Mouse (Mus musculus): ENCODE measurements around the gene Ipmk.

Gene Ipmk

DNA sequence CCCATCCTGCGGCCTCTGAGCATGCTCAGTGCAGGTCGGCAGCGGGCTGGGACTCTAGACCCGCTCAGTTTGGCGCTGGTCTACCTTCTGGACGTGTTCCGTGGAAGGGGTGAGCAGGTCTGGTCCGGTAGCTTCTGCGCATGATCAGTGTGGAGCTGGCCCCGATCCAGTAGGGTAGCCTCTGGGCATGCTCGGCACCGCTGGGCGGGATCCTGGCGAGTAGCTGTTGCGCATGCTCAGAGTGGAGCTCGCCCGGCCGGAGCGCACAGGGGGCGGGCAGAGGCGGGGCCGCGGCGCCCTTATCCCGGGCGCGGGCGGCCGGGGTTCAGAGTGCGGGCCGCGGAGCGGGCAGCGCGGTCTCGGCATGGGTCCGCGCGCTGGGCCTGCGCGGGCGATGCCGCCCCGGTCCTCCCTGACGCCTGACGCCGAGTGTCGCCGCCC, at the start of gene Ipmk:
TSS of gene Ipmk (plus strand) at position 255 of the 441 bp plus-strand sequence.
- peak; percentile 89 for DNase-seq (ENCODE audit: extremely low read depth, low read depth)

DNA sequence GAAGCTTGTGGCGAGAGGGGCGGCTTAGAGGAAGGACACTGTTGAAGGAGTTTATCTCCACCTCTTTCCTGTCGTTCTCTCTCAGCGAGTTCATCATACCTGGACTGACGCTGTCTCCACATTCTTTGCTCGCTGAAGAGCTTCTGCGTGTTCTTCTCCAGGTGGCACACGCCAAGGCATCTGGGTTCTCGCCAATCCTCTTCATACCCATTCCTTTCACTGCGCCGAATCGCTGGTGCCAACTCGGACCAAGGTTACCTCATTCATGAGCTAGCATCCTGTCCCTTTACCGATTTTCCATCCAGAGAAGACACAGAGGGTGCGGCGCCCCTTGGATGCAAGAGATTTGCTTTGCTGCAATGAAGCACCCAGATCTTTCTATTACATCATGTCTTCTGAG, 47.4 kb upstream of the Ipmk start:
- no peak for DNase-seq (ENCODE audit: extremely low read depth, low read depth)

DNA sequence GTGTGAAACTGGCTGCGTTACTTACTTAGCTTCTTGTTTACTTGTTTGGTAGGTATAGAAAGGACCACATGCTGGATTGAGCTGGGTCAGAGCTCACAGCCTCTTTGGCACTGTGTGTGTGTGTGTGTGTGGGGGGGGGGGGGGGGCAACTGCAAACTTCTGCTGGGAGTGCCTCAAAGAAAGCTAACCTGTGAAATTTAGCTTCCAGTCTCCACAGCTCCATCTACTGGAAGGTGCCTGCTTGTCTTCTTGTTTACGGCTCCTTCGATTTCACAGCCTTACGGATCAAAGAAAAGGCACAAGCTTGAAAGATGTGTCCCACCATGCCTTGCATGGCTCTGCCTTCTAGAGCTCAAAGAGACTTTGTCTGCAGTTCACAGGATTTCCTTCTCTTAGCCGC, 45.1 kb upstream of the Ipmk start:
- DNase-seq (ENCODE audit: extremely low read depth, low read depth): no peak

DNA sequence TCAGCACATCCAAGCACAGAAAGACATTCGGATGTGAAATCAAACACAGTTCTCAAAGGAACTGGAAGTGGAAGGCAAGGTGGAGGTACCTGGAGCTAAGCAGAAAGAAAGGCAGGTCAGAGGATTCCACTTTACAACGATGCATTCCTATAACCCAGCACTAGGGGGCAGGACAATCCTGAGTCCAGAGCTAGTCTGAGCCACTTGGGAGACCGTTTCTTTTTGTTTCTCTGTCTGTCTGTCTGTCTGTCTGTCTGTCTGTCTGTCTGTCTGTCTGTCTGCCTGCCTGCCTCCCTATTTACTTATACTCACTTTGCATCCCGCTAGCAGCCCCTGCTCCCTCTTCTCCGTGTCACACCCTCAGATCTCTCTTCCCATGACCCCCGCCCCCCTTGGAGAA, 41.4 kb upstream of the Ipmk start:
- peak; percentile 64 for DNase-seq (ENCODE audit: extremely low read depth, low read depth)

DNA sequence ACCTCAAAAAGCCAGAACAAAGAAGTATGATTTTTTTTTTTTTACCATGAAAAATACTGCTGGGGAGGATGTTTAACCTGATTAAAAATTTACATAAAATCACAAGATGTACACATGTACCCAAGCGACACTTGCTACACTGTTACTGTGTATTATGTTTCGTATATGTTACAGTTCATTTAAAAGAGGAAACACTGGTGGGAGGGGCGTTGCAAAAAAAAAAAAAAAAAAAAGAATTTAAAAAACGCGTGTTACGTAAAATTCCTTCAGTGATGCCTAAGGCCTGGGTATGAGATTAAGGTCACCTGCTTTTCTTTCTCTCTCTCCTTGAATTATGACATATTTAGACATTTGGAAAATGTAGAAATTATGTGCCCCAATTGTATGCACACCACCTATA, 40.8 kb upstream of the Ipmk start:
- DNase-seq (ENCODE audit: extremely low read depth, low read depth): peak; percentile 19

DNA sequence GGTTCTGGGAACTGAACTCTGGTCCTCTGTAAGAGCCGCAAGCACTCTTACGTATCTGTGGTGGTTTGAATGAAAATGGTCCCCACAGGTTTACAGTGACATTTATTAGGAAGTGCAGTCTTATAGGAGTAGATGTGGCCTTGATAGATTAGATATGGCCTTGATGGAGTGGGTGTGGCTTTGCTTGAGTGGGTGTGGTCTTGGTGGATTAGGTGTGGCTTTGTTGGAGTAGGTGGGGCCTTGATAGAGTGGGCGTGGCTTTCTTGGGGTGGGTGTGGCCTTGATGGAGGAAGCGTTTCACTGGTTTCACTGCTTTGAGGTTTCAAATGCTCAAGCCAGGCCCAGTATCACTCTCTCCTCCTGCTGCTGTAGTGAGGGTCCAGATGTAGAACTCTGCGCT, 39.4 kb upstream of the Ipmk start:
- DNase-seq (ENCODE audit: extremely low read depth, low read depth): no peak

DNA sequence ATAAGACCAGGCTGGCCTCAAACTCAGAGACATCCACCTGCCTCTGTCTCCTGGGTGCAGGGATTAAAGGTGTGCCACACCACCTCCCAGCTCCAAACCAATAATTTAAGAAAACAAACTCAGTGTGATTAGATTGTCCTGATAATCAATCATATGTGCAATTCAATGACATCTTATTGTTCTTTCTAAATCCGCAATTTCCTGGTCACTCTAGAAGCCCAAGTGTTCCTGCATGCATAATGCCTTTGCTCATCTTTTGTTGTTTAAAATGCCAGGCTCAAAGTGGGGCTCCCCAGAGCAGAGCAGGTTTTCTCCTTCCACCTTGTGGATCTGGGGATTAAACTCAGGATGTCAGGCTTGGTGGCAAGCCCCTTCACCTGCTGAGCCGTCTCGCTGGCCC, 37.3 kb upstream of the Ipmk start:
- no peak for DNase-seq (ENCODE audit: extremely low read depth, low read depth)

DNA sequence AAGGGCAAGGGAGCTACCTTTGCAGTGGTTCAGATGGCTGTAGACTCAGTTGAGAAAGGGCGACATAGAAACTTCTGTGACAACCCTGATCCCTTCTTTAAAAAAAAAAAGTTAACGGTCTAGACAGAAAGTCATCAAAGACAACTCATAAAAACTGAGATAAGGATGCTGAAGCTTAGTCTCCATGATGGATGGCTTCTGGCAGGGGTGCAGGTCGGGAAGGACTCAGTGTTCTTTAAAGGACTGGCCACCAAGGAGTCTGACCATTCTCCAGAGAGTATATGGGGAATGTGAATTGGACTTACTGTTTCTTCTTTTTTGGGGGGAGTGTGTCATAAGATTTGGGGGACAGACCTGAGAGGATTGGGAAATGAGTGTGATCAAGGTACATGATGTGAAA, 33.0 kb upstream of the Ipmk start:
- DNase-seq (ENCODE audit: extremely low read depth, low read depth): no peak

DNA sequence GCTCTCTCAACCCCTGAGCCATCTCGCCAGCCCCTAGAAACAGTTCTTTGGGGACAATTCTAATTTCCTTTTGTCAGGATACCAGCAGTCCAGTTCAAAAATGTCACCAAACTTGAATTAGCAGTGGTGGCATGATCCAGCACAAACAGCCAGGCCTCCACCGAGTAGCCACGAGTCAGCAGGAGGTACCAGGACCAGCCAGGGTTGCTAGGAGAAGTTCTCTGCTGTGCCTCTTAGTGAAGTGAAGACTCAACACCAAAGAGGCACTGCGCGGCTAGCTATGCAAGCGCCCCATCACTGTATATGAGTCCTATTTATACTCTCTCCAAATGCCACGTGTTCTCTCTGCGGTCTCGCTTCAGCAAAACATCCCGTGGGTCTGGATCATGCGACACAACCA, 31.5 kb upstream of the Ipmk start:
- no peak for DNase-seq (ENCODE audit: extremely low read depth, low read depth)

DNA sequence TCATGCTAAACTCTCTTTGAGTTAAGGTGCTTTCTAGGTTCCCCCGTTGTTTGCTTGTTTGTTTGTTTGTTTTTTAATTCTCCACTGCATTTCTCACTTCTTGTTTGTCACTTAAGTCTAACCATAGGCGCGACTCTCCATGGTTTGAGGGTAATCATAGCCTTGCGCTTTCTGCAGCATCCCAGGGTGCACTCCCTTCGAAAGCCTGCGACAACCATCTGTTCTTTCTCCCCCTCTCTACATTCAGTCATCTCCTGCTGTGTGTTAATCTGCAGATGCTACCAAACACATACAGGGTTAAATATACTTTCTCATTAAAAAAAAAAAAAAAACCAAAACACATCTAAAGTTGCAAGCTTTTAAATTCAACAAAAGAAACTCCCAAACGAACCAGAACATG, 31.1 kb upstream of the Ipmk start:
- no peak for DNase-seq (ENCODE audit: extremely low read depth, low read depth)

DNA sequence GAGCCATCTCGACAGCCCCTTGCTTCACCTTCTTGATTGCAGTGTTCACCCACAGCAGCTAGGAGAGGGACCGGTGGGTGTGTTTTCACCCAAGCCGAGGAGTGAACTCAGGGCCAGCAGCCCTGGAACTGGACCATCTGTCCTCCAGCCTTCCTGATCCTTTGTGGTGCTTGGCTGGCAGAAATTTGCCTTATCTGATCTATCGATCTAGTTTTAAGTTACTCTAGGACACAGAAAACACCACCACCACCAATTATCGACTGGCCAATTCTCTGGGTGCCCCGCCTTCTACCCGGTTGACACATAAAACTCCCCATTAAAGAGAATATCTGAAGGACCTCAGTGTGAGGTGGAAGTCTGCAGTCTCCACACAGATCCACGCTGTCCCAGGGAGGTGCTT, 23.9 kb upstream of the Ipmk start:
- DNase-seq (ENCODE audit: extremely low read depth, low read depth): no peak

DNA sequence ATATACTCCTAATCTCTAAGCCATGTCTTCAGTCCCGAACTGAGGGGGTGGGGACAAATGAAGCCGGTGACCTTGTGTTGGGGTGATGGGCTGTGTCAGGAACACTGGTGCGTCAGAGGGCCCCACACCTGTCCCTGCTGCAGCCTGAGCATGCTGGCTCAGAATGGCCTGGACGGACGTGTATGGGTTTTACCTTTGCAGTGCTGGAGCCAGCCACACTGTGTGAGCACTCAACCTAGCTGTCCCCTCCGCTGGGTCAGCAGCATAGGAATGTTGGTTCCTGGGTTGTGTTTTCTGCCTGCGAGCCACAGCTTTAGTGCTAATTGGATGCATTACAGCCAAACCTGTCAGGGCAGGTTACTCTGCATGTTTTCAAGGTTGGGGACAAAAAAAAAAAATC, 21.4 kb upstream of the Ipmk start:
- no peak for DNase-seq (ENCODE audit: extremely low read depth, low read depth)

DNA sequence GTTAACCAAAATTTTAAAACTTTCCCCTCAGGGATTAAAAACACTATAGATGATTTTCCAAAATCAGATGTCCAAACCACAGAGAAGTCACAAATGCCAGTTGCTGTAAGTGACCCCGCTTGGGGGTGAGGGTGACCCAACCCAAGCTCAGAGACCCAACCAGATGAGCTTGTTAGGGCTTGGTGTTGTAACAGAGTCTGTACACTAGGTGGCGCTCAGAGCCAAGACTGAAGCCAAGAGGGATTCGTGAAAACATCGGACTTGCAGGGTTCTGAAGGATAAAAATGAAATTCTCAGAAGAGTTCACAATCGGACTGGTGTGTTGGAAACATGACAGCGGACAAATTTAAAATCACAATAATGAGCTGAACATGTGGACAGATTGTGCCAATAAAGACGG, 20.8 kb upstream of the Ipmk start:
- no peak for DNase-seq (ENCODE audit: extremely low read depth, low read depth)

DNA sequence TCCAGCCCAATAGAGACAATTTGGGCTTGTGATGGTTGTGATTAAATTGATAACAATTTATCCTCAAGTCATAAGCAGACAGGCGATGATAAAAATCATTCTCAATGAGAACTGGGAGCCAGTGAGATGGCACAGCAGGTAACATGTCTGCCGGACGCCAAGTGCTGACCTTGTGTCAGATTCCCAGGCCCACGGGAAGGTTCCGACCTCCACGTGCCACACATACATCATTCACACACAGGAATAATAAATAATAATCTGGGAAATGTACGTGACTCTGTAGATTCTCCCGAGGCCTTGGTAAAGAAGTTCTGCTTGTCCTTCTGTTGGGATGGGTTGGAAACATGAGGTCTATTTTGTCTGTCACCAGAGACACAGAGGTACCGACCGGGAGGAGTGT, 20.2 kb upstream of the Ipmk start:
- DNase-seq (ENCODE audit: extremely low read depth, low read depth): no peak

DNA sequence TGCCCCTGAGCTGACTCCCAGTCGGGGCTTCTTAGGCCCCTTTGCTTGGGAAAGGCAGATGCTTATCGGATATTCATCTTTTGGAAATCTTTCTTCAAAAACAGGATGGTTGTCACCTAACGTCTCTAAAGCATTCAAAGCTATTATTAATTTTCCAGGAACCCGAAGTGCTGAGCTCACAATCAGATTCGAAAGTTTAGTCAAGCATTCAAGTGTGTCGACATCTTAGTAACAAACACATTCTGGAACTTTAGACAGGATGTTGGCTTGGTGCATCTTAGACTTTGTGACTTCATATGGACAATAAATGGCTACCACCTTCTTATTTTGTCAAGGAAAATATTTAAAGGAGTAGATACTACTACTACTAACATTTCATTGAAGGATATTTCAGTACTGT, 19.2 kb upstream of the Ipmk start:
- DNase-seq (ENCODE audit: extremely low read depth, low read depth): no peak

DNA sequence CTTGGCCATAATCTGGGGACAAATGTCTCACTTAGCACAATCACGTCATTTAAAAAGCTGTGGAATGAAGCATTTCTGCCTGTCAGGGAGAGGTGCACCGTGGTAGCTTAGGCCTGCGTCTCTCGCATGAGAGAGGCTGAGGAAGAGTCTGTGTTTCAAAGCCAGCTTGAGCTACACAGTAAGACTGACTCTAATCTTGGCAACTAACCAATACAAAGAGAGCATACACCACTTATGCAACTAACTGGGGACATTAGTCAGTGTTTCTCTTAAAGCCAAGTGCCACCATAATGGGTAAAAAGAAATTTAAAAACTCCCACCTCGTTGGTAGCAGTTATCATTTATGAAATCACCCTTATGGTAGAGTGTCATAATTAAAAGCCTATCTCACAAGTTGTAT, 18.7 kb upstream of the Ipmk start:
- no peak for DNase-seq (ENCODE audit: extremely low read depth, low read depth)

DNA sequence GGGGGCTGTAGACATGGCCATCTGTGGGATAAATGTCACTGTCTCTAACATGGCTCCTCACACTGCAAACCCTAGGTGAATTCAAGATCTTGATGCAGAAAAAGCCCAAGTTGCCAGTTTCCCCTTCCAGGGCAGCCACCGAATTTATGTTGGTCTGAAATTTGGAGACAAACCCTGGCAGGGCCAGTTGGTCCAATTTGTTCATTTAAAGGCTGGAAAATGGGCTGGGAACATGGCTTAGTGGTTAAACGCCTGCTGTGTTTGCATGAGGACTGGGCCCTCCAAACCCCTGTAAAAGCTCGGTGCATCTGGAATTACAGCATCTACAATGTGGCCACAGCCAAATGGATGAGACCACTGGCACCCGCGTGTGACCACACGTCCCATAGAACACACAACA, 18.3 kb upstream of the Ipmk start:
- no peak for DNase-seq (ENCODE audit: extremely low read depth, low read depth)

DNA sequence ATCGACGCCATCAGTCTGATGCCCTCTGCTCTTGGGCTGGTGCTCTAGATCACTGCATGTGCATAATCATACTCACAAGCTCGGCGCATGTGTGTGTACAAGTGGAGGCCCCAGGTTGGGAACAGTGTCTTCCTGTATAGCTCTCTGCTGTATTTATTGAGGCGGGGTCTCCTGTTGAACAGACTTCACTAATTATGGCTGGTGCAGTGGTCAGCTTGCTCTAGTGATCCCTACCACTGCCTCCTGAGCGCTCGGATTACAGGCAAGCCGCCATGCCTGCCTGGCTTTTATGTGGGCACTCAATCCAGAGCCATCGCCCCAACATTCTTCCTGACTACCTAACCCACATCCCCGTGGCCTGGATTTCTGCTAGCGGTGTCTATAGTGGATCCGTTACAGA, 17.5 kb upstream of the Ipmk start:
- DNase-seq (ENCODE audit: extremely low read depth, low read depth): no peak

DNA sequence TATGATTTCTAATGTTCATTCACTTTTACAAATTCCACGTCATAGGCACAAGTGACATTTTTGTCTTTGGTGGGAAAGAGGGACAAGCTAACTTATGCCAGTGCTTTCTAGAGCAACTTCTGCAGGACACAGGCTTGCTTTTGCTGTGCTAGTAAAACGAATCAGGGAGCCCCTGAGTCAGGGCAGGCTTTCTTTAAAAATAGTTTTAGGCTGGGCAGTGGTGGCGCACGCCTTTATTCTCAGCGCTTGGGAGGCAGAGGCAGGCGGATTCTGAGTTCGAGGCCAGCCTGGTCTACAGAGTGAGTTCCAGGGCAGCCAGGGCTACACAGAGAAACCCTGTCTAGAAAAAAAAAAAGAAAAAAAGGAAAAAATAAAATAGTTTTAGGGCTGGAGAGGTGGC, 15.7 kb upstream of the Ipmk start:
- no peak for DNase-seq (ENCODE audit: extremely low read depth, low read depth)

DNA sequence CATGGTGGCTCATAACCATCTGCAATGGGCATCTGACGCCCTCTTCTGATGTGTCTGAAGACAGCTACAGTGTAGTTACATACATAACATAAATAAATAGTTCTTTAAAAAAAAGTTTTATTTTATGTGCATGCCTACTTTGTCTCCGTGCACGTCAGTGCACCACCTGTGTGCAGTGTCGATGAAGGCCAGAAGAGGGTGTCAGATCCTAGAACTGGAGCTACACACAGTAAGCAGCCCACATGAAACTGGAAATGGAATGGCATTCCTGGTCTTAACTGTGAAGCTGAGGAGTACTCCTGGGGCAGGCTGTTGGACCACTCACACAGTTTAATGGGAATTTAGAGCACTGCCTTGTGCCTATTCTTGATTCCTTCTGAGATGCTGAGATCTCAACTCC, 15.2 kb upstream of the Ipmk start:
- no peak for DNase-seq (ENCODE audit: extremely low read depth, low read depth)

DNA sequence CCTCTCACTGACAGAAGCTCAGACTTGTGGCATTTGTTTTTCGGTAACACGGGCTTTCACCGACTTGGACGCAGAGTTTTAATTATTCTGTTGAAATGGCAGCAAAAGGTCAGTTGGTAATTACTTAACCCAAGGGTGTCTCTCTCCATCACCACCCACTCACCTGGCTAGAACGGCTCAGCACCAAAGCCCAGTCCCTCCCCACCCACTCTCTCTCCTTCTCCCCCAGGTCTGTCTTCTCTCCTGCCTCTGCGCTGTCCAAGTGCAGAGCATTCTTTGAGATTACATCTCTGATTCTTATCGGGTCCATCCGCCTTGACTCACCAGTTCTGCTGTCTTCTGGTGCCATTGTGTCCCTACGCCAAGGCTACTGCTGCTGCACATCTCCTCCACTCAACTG, 14.7 kb upstream of the Ipmk start:
- no peak for DNase-seq (ENCODE audit: extremely low read depth, low read depth)

DNA sequence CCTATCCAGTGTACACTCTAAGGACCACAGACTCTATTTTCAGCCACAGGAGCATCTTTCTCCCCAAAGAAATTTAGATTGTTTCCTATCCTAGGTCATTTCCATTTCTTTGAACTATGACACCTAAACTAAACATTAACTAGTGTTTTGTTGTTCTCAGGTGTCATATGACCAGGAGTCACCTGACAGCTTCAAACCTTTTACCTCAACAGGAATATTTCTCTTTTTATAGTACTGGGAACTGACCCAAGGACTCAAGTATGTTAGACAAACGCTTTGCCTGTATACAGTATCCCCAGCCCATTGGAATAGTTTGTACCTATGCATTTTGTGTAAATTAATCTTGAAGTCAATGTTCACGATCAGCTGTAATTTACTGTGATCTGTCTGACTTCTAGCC, 9.8 kb upstream of the Ipmk start:
- DNase-seq (ENCODE audit: extremely low read depth, low read depth): no peak

DNA sequence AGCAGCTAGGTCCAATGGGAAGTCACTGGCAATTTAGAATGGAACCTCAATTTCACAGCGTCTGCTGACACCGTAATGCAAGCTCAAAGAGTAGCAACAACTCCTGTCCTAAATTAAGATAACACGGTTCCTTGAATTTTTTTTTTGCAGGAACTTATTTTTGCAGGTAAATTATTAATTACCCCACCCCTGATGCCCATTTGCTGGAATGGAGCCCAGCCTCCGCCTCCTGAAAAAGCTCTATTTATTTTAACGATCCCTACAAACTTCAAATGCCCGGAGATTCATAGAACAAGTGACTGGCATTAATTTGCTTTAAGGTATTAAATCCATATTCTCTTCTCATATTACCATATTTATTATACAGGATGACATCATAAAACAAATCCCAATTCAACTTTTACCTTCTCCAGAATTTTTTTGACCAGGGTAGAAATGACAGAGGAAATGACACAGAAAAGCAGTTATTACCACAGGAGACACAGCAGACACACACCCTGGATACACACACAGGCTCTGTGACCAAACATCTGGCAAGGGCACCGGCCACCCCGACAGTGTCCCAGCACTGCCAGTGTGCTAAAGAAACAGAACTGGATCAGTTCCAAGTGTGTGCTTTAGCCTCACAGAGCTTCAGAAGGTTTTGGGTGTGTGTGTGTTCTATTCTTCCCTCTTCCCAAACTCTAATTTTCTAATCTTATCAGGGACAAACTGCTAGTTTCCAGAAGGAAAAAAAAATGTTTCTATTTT, 9.2 kb upstream of the Ipmk start:
- DNase-seq (ENCODE audit: extremely low read depth, low read depth): no peak

DNA sequence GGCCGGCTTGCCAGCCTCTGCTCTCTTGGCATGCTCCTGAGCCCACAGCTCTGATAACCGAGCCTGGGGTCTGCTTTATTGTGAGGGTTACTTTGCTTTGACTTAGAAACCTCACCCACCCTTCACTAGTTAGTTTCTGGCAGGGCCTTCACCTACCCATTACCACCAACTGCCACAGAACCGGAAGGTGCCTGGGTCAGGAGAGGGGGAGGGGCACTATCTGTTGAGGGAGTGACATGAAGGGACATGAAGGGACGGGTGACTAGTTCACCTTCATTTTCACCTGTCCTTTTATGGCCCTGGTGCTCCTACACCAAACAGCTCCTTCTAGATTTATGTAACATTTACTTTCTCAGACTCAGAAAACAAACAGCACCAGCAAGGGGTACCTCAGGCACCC, 8.1 kb upstream of the Ipmk start:
- DNase-seq (ENCODE audit: extremely low read depth, low read depth): no peak

All from MEL-GATA-1-ER (cell line).